Mouse (Mus musculus) embryonic facial prominence, embryonic 10.5 days (tissue): ENCODE results near the gene Prss16. TPM values are rescaled to one million over a fixed set of nuclear protein-coding genes. Genes with fewer than 3 reads are reported as not detected.
A peak's percentile ranks its signal among the peaks of the same experiment; 100 is the strongest.

Experiments used
- DNase-seq: peaks from one replicate; pipeline ENCODE4 v3.0.0-alpha.2; 2017; ENCODE audit warnings: low spot score
- H3K27ac ChIP-seq: fragments of 300-500 bp; sonication (generic); replicated peaks from 2 replicates; pipeline ENCODE4 v1.5.1; 2016; ENCODE audit warnings: mild to moderate bottlenecking
- H3K27me3 ChIP-seq: fragments of 300-500 bp; sonication (generic); replicated peaks from 2 replicates; pipeline ENCODE4 v1.6.1; 2016; ENCODE audit warnings: low read depth, mild to moderate bottlenecking; ENCODE audit not compliant: poor library complexity, severe bottlenecking
- H3K36me3 ChIP-seq: fragments of 300-500 bp; sonication (generic); replicated peaks from 2 replicates; pipeline ENCODE4 v1.6.1; 2016; ENCODE audit warnings: mild to moderate bottlenecking, moderate library complexity
- H3K4me1 ChIP-seq: fragments of 300-500 bp; sonication (generic); 2 replicates; pipeline ENCODE4 v1.6.1; 2016
- H3K4me3 ChIP-seq: fragments of 300-500 bp; sonication (generic); 2 replicates; pipeline ENCODE4 v1.5.1; 2016; ENCODE audit warnings: mild to moderate bottlenecking, moderate library complexity
- H3K9me3 ChIP-seq: fragments of 300-500 bp; sonication (generic); 2 replicates; pipeline ENCODE4 v1.6.1; 2016; ENCODE audit warnings: mild to moderate bottlenecking
- WGBS: fragments of 180-500 bp; shearing (Covaris S2); methylation state at CpG from one replicate; pipeline ENCODE4 v1.1.7; 2016; 5-methylcytosine and 5-hydroxymethylcytosine counted together
- polyA plus RNA-seq: library from polyadenylated mRNA; unstranded; fragments of >200 nt; fragmentation: Nextera tagmentation; extraction: Ambion mirVana; gene quantifications from 2 replicates; pipeline ENCODE4 v1.2.1, GENCODE M21; 2016

Gene Prss16
- polyA plus RNA-seq, 1 experiment from 2014 or later = 0.54 TPM

GRCm38 (mm10) chr13:21997201-21997820 lies 12.2 kb downstream of the Prss16 start:
- H3K9me3 ChIP-seq = no peaks in the 10 kb centered on the region
- H3K36me3 ChIP-seq = no peaks in the 10 kb centered on the region
- peak overlapping the region; percentile 59 for H3K4me3 ChIP-seq
- DNase-seq = peak; percentile 30
- H3K27me3 ChIP-seq = peaks cover 71% of the 10 kb centered on the region
- WGBS = under 1% methylated on average over 21 of the region's 21 CpGs
- H3K27ac ChIP-seq = no peak overlapping the region
- H3K4me1 ChIP-seq = peaks cover 35% of the 10 kb centered on the region

GRCm38 (mm10) chr13:21996840-21997185 lies 12.7 kb downstream of the Prss16 start:
- Histone ChIP-seq H3K4me3 (peak overlapping the region; percentile 59), H3K9me3 (no peaks in the 10 kb centered on the region), H3K27ac (no peak overlapping the region), H3K27me3 (peaks cover 66% of the 10 kb centered on the region), H3K4me1 (peaks cover 35% of the 10 kb centered on the region), H3K36me3 (no peaks in the 10 kb centered on the region)
- WGBS = under 1% methylated on average over 13 of the region's 13 CpGs
- DNase-seq = peak; percentile 39

GRCm38 (mm10) chr13:21996101-21996839 lies 13.3 kb downstream of the Prss16 start:
- Histone ChIP-seq H3K9me3 (0 out of 2 replicates have a peak, but pooled peaks cover under 1% of the 10 kb centered on the region), H3K4me3 (peak overlapping the region; percentile 59), H3K4me1 (peaks cover 35% of the 10 kb centered on the region), H3K27ac (no peak overlapping the region), H3K27me3 (peaks cover 61% of the 10 kb centered on the region), H3K36me3 (no peaks in the 10 kb centered on the region)
- peak; percentile 81 for DNase-seq
- WGBS = 3% methylated on average over 12 of the region's 12 CpGs

GRCm38 (mm10) chr13:21995331-21995914 lies 14.1 kb downstream of the Prss16 start:
- DNase-seq = peak; percentile 71
- H3K4me1 ChIP-seq = peaks cover 35% of the 10 kb centered on the region
- peak overlapping the region; percentile 59 for H3K4me3 ChIP-seq
- under 1% methylated on average over 21 of the region's 21 CpGs for WGBS
- peaks cover 57% of the 10 kb centered on the region for H3K27me3 ChIP-seq
- H3K27ac ChIP-seq = no peak overlapping the region
- no peaks in the 10 kb centered on the region for H3K36me3 ChIP-seq
- 0 out of 2 replicates have a peak, but pooled peaks cover 3% of the 10 kb centered on the region for H3K9me3 ChIP-seq

GRCm38 (mm10) chr13:21994896-21995295 lies 14.6 kb downstream of the Prss16 start:
- Histone ChIP-seq H3K9me3 (0 out of 2 replicates have a peak, but pooled peaks cover 3% of the 10 kb centered on the region), H3K4me3 (peak overlapping the region; percentile 59), H3K36me3 (no peaks in the 10 kb centered on the region), H3K27ac (no peak overlapping the region), H3K4me1 (peaks cover 35% of the 10 kb centered on the region), H3K27me3 (peaks cover 52% of the 10 kb centered on the region)
- WGBS = 3% methylated on average over 8 of the region's 8 CpGs
- DNase-seq = no peak

- H3K27ac ChIP-seq = no peak overlapping the region
- under 1% methylated on average over 22 of the region's 22 CpGs for WGBS
- H3K9me3 ChIP-seq = 0 out of 2 replicates have a peak, but pooled peaks cover 3% of the 10 kb centered on the region
- peak overlapping the region; percentile 59 for H3K4me3 ChIP-seq
- DNase-seq = peak; percentile 79
- peaks cover 35% of the 10 kb centered on the region for H3K4me1 ChIP-seq
- no peaks in the 10 kb centered on the region for H3K36me3 ChIP-seq
- H3K27me3 ChIP-seq = peaks cover 44% of the 10 kb centered on the region
These were observed 15.4 kb downstream of the Prss16 start for GRCm38 (mm10) chr13:21993957-21994738.

- DNase-seq = no peak
- H3K27ac ChIP-seq = no peak overlapping the region
- H3K4me1 ChIP-seq = peaks cover 31% of the 10 kb centered on the region
- H3K27me3 ChIP-seq = peaks cover 30% of the 10 kb centered on the region
- 80% methylated on average over 5 of the region's 5 CpGs for WGBS
- no peaks in the 10 kb centered on the region for H3K36me3 ChIP-seq
- H3K9me3 ChIP-seq = 0 out of 2 replicates have a peak, but pooled peaks cover 3% of the 10 kb centered on the region
- no peak overlapping the region for H3K4me3 ChIP-seq
These were observed 17.0 kb downstream of the Prss16 start for GRCm38 (mm10) chr13:21992550-21992949.

GRCm38 (mm10) chr13:21984486-21984885 lies 25.1 kb downstream of the Prss16 start:
- H3K27me3 ChIP-seq = peaks cover 82% of the 10 kb centered on the region
- no peaks in the 10 kb centered on the region for H3K9me3 ChIP-seq
- whole genome bisulfite sequencing = 84% methylated on average over 2 of the region's 2 CpGs
- no peaks in the 10 kb centered on the region for H3K36me3 ChIP-seq
- DNase-seq = no peak
- no peak overlapping the region for H3K27ac ChIP-seq
- H3K4me1 ChIP-seq = peaks cover 15% of the 10 kb centered on the region
- no peak overlapping the region for H3K4me3 ChIP-seq

- Histone ChIP-seq H3K27me3 (peaks cover 89% of the 10 kb centered on the region), H3K4me3 (peak overlapping the region; percentile 75), H3K27ac (peak overlapping the region; percentile 82), H3K36me3 (no peaks in the 10 kb centered on the region), H3K9me3 (no peaks in the 10 kb centered on the region), H3K4me1 (peaks cover 15% of the 10 kb centered on the region)
- DNase-seq = no peak
- WGBS = 2% methylated on average over 17 of the region's 17 CpGs
These were observed 27.7 kb downstream of the Prss16 start for GRCm38 (mm10) chr13:21981803-21982193.

GRCm38 (mm10) chr13:21980981-21981802 lies 28.4 kb downstream of the Prss16 start, which contains the start of gene Pom121l2:
Pom121l2 (plus strand) TSS chr13:21981194.
- Histone ChIP-seq H3K36me3 (no peaks in the 10 kb centered on the region), H3K4me1 (peaks cover 15% of the 10 kb centered on the region), H3K4me3 (peak within 1 kb of the TSS; percentile 75), H3K9me3 (no peaks in the 10 kb centered on the region), H3K27ac (peak within 1 kb of the TSS; percentile 82), H3K27me3 (peaks cover 83% of the 10 kb centered on the region)
- under 1% methylated on average over 58 of the region's 58 CpGs for WGBS
- DNase-seq = peak; percentile 69

GRCm38 (mm10) chr13:21974726-21975473 lies 34.6 kb downstream of the Prss16 start:
- Histone ChIP-seq H3K4me3 (peak overlapping the region; percentile 70), H3K27ac (peak overlapping the region; percentile 94), H3K27me3 (peaks cover 20% of the 10 kb centered on the region), H3K4me1 (no peaks in the 10 kb centered on the region), H3K36me3 (no peaks in the 10 kb centered on the region), H3K9me3 (no peaks in the 10 kb centered on the region)
- 5% methylated on average over 20 of the region's 20 CpGs for WGBS
- DNase-seq = peak; percentile 77
